Mouse (Mus musculus) heart, postnatal 0 days (tissue): ENCODE results near the gene Fam83c.

Experiments used
- CTCF ChIP-seq: IDR thresholded peaks from 2 replicates; pipeline ENCODE4 v1.5.1; 2016; ENCODE audit warnings: antibody characterized with exemption, control low read depth, low read depth
- EP300 ChIP-seq: IDR thresholded peaks from 2 replicates; pipeline ENCODE4 v1.6.1; 2016; ENCODE audit warnings: antibody characterized with exemption, low read depth

- TF ChIP-seq CTCF (no peak), EP300 (no peak)
Observed at GRCm38 (mm10) chr2:155830841-155831240, 3.8 kb downstream of the Fam83c start.
